Mouse (Mus musculus) limb, embryonic 14.5 days (tissue): ENCODE measurements around the gene Klrg2. TPM values are rescaled to one million over a fixed set of nuclear protein-coding genes. Genes with fewer than 3 reads are reported as not detected.

Experiments
- ATAC-seq: fragments of 200-750 bp; cut with Nextera tagmentation; 2 replicates; pipeline ENCODE4 v1.8.0; 2017; ENCODE audit warnings: low read depth, moderate number of reproducible peaks, moderate TSS enrichment; ENCODE audit not compliant: low FRiP score
- DNase-seq: peaks from one replicate; pipeline ENCODE4 v3.0.0-alpha.2; 2015; ENCODE audit warnings: low spot score
- H3K27ac ChIP-seq: fragments of 300-500 bp; sonication (generic); replicated peaks from 2 replicates; pipeline ENCODE4 v1.5.1; 2014; ENCODE audit warnings: low read depth, mild to moderate bottlenecking, low read length, moderate library complexity, mixed read lengths
- H3K27me3 ChIP-seq: fragments of 300-500 bp; sonication (generic); 2 replicates; pipeline ENCODE4 v1.6.1; 2014; ENCODE audit warnings: low read length, mixed read lengths; ENCODE audit not compliant: control insufficient read depth, insufficient read depth
- H3K36me3 ChIP-seq: fragments of 300-500 bp; sonication (generic); 2 replicates; pipeline ENCODE4 v1.6.1; 2014; ENCODE audit warnings: mild to moderate bottlenecking, low read length, moderate library complexity, mixed read lengths; ENCODE audit not compliant: control insufficient read depth, insufficient read depth
- H3K4me1 ChIP-seq: fragments of 300-500 bp; sonication (generic); 2 replicates; pipeline ENCODE4 v1.6.1; 2014; ENCODE audit warnings: antibody characterized with exemption, low read length, mixed read lengths; ENCODE audit not compliant: control insufficient read depth, insufficient read depth
- H3K4me2 ChIP-seq: fragments of 300-500 bp; sonication (generic); replicated peaks from 2 replicates; pipeline ENCODE4 v1.6.1; 2014; ENCODE audit warnings: low read depth, mild to moderate bottlenecking, low read length, moderate library complexity; ENCODE audit not compliant: severe bottlenecking
- H3K4me3 ChIP-seq: fragments of 300-500 bp; sonication (generic); replicated peaks from 2 replicates; pipeline ENCODE4 v1.5.1; 2014; ENCODE audit warnings: low read length
- H3K9ac ChIP-seq: fragments of 300-500 bp; sonication (generic); 2 replicates; pipeline ENCODE4 v1.6.1; 2014; ENCODE audit warnings: mild to moderate bottlenecking, low read depth, low read length, moderate library complexity; ENCODE audit not compliant: severe bottlenecking
- H3K9me3 ChIP-seq: fragments of 300-500 bp; sonication (generic); 2 replicates; pipeline ENCODE4 v1.6.1; 2016; ENCODE audit warnings: low read length; ENCODE audit not compliant: control insufficient read depth
- POLR2A ChIP-seq: fragments of 200-500 bp; IDR thresholded peaks from 2 replicates; pipeline ENCODE4 v1.8.0; 2012; ENCODE audit warnings: inconsistent platforms, mild to moderate bottlenecking, moderate library complexity, borderline replicate concordance; ENCODE audit not compliant: insufficient read depth, insufficient read length; ENCODE audit errors: extremely low read depth
- WGBS: fragments of 180-500 bp; shearing (Covaris S2); extraction: QIAGEN DNeasy Blood & Tissue Kit; methylation state at CpG from one replicate; pipeline ENCODE4 v1.1.7; 2014; 5-methylcytosine and 5-hydroxymethylcytosine counted together
- polyA plus RNA-seq, 2 experiments: library from polyadenylated mRNA; depleted of rRNA in 1 of 2; stranded (reverse) in 1 of 2; unstranded in 1 of 2; fragments of >200 nt; fragmentation: Nextera tagmentation in 1 of 2; extraction: Ambion mirVana in 1 of 2; gene quantifications; 2 replicates each; pipeline versions ENCODE4 v1.2.1 to v1.2.3; 2012 to 2014

The Klrg2 gene
- polyA plus RNA-seq, 2 experiments: 1.5 to 2.1 TPM

DNA sequence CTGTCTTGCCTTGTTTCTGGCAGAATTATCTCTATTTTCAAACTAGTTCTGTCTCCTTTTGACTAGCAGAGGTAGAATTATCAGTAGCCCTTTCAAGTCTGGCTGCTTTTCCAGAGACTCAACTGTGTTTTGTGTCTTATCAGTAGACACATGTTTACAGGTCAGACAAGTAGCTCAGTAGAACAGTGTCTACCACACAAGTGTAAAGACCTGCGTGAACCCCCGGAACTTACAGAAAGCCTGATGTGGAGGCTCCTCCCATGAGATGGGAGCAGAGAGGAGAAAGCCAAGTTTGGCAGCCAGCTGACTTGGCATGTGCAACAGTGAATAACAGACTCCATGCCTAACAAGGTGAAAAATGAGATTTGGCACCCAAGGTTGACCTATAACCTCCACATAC is 13.6 kb downstream of the Klrg2 start:
- Histone ChIP-seq H3K27me3 (no peaks in the 10 kb centered on the region), H3K9ac (no peak overlapping the region), H3K4me1 (0 out of 2 replicates have a peak, but pooled peaks cover 6% of the 10 kb centered on the region), H3K4me2 (no peak overlapping the region), H3K27ac (no peak overlapping the region; the same call in 1 of the 2 replicates), H3K36me3 (peaks cover 20% of the 10 kb centered on the region), H3K4me3 (no peak overlapping the region), H3K9me3 (no peaks in the 10 kb centered on the region)
- TF ChIP-seq POLR2A: no peak
- 81% methylated on average over 2 of the region's 2 CpGs for WGBS
- no peak for ATAC-seq
- DNase-seq: no peak

DNA sequence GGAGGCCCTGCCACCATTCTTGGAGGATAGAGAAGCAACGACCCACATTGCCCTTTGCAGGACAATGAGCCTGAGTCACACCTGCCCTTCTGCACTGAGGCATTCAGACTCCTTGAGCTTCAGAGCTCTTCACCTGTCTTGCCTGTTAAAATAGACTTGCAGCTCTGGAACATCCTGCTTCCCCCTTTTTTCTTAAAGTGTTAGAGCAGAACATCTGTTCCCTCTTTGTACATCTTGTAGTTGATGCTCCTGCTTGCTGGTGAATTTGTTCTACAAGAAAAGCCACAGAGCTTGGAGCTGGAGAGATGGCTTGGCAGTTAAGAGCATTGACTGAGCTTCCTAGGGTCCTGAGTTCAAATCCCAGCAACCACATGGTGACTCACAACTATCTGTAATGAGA is 14.6 kb downstream of the Klrg2 start:
- Histone ChIP-seq H3K27me3 (no peaks in the 10 kb centered on the region), H3K27ac (no peak overlapping the region), H3K4me1 (0 out of 2 replicates have a peak, but pooled peaks cover 6% of the 10 kb centered on the region), H3K4me2 (no peak overlapping the region), H3K4me3 (no peak overlapping the region), H3K9me3 (peaks cover 5% of the 10 kb centered on the region; the same call in 1 of the 2 replicates), H3K36me3 (peaks cover 29% of the 10 kb centered on the region), H3K9ac (no peak overlapping the region)
- ATAC-seq: no peak
- DNase-seq: no peak
- WGBS: 96% methylated on average over 1 of the region's 1 CpGs
- no peak for TF ChIP-seq POLR2A

DNA sequence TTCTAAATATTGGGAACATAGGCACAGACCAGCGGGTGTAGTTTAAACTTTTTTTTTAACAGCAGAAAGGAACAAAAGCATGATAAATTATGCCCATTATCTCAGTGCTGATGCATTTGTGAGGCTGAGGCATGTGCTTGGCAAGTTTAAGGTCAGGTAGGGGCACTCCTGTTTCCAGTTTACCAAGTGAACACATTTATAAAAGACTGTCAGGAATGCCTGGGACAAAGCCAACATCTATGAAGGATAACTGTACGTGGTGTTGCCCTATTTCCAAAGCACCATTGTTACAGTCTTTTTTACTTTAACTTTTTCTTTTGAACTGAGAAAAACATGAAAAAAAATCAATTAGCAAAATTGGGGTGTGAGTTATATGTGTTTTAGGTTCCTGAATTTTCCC is 27.1 kb downstream of the Klrg2 start:
- H3K4me2 ChIP-seq: no peak overlapping the region
- H3K4me3 ChIP-seq: no peak overlapping the region
- no peak for ATAC-seq
- no peak overlapping the region for H3K9ac ChIP-seq
- DNase-seq: no peak
- H3K9me3 ChIP-seq: no peaks in the 10 kb centered on the region
- no peaks in the 10 kb centered on the region for H3K27me3 ChIP-seq
- H3K27ac ChIP-seq: no peak overlapping the region
- peaks cover 57% of the 10 kb centered on the region for H3K36me3 ChIP-seq
- H3K4me1 ChIP-seq: no peaks in the 10 kb centered on the region
- 75% methylated on average over 2 of the region's 2 CpGs for WGBS
- TF ChIP-seq POLR2A: no peak

DNA sequence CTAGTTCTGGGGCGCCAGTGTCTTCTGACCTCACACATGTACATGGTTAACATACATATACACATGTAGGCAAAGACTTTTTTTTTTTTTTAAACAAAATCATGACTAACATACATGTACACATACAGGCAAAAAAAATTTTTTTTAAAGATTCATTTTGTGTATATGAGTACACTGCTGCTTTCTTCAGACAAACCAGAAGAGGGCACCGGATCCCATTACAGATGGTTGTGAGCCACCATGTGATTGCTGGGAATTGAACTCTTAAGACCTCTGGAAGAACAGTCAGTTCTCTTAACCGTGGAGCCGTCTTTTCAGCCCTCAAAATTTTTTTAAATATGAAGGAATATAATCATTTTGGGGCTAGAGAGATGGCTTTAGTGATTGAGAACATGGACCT is 39.6 kb downstream of the Klrg2 start:
- no peak for ATAC-seq
- WGBS: 91% methylated on average over 4 of the region's 4 CpGs
- no peak overlapping the region for H3K9ac ChIP-seq
- peaks cover 71% of the 10 kb centered on the region for H3K36me3 ChIP-seq
- H3K27me3 ChIP-seq: no peaks in the 10 kb centered on the region
- no peak for DNase-seq
- H3K9me3 ChIP-seq: no peaks in the 10 kb centered on the region
- H3K27ac ChIP-seq: no peak overlapping the region
- H3K4me3 ChIP-seq: no peak overlapping the region
- no peaks in the 10 kb centered on the region for H3K4me1 ChIP-seq
- no peak overlapping the region for H3K4me2 ChIP-seq
- TF ChIP-seq POLR2A: no peak

DNA sequence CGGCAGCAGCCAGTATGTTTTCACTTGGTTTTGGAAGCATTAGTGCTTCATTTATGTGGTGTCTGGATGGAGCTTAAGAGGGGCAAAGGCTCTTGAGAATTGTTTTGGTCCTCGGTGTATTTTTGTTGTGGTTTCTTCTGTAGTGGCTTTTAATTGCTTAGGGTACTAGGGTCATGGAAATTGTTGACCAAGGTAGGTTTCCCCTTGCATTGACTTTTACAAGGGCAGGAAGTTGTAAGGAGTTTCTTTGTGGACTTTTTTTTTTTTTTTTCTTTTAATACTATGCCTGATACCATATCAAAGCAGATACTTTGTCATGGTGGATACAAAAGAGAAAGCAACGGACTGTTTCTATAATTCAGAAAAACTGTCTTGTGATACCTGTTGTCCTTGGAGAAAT is 55.3 kb downstream of the Klrg2 start:
- Histone ChIP-seq H3K9me3 (no peaks in the 10 kb centered on the region), H3K4me3 (no peak overlapping the region), H3K4me2 (no peak overlapping the region), H3K27me3 (no peaks in the 10 kb centered on the region), H3K9ac (no peak overlapping the region), H3K36me3 (peaks cover 62% of the 10 kb centered on the region), H3K4me1 (no peaks in the 10 kb centered on the region), H3K27ac (no peak overlapping the region)
- WGBS: 92% methylated on average over 3 of the region's 3 CpGs
- ATAC-seq (no peak), DNase-seq (no peak)
- TF ChIP-seq POLR2A: no peak
